Mouse (Mus musculus): ENCODE measurements around the gene Cxxc4. TPM values are rescaled to one million over a fixed set of nuclear protein-coding genes. Genes with fewer than 3 reads are reported as not detected.
"Not testable (repeated sequence)": the region's sequence is repeated elsewhere in the genome, so short reads cannot be mapped to it uniquely, and the experiment has no call there.

Gene Cxxc4
- polyA plus RNA-seq, 2 experiments: 0.06 to 0.09 TPM

- no peaks in the 10 kb centered on the region for H3K36me3 ChIP-seq (replicated peaks; ENCODE audit: control insufficient read depth, insufficient read depth, low read depth)
- ATAC-seq (ENCODE audit: insufficient read depth): no peak
- 50% methylated on average over 6 of the region's 6 CpGs for WGBS (ENCODE audit: insufficient replicate concordance)
Observed at GRCm38 (mm10) chr3:134210950-134211349, 25.3 kb upstream of the Cxxc4 start.

GRCm38 (mm10) chr3:134219881-134220280 is 16.4 kb upstream of the Cxxc4 start:
- H3K4me3 ChIP-seq (ENCODE audit: insufficient read depth in 1 of 2, low read depth in 2 of 2, low read length in 2 of 2); H3K27ac ChIP-seq; DNase-seq (ENCODE audit: low read depth in 3 of 3, low spot score in 3 of 3); H3K36me3 ChIP-seq (replicated peaks; ENCODE audit: control insufficient read depth, insufficient read depth, low read depth); H3K4me1 ChIP-seq (replicated peaks; ENCODE audit: control insufficient read depth in 2 of 2, insufficient read depth in 2 of 2, low read length in 1 of 2); H3K9me3 ChIP-seq (ENCODE audit: control insufficient read depth, low read length); H3K27me3 ChIP-seq (ENCODE audit: control insufficient read depth, insufficient read depth, low read length); H3K4me2 ChIP-seq (ENCODE audit: low read depth); H3K9ac ChIP-seq (replicated peaks): not testable (repeated sequence)
- peak; percentile 68 for ATAC-seq (ENCODE audit: insufficient read depth)

More at GRCm38 (mm10) chr3:134210950-134211349, 25.3 kb upstream of the Cxxc4 start:
- no peaks in the 10 kb centered on the region for H3K27me3 ChIP-seq (ENCODE audit: control insufficient read depth, insufficient read depth, low read length)
- TF ChIP-seq EP300 (IDR thresholded peaks at IDR 0.05; ENCODE audit: low read depth): no peak
- no peak for TF ChIP-seq CTCF (IDR thresholded peaks at IDR 0.05; ENCODE audit: low read depth)
- H3K4me2 ChIP-seq (ENCODE audit: low read depth): no peak overlapping the region
- DNase-seq (ENCODE audit: low read depth in 3 of 3, low spot score in 3 of 3): no peak
- H3K9ac ChIP-seq (replicated peaks): no peak overlapping the region
- no peak overlapping the region for H3K27ac ChIP-seq
- no peaks in the 10 kb centered on the region for H3K9me3 ChIP-seq (ENCODE audit: control insufficient read depth, low read length)
- H3K4me1 ChIP-seq (replicated peaks; ENCODE audit: control insufficient read depth in 2 of 2, insufficient read depth in 2 of 2, low read length in 1 of 2): no peaks in the 10 kb centered on the region
- H3K4me3 ChIP-seq (ENCODE audit: insufficient read depth in 1 of 2, low read depth in 2 of 2, low read length in 2 of 2): no peak overlapping the region

GRCm38 (mm10) chr3:134221002-134221401 is 15.3 kb upstream of the Cxxc4 start:
- DNase-seq (ENCODE audit: low read depth in 3 of 3, low spot score in 3 of 3) (no peak), ATAC-seq (ENCODE audit: insufficient read depth) (no peak)
- Histone ChIP-seq H3K9me3 (ENCODE audit: control insufficient read depth, low read length) (no peaks in the 10 kb centered on the region), H3K27ac (no peak overlapping the region), H3K9ac (replicated peaks) (no peak overlapping the region), H3K4me3 (ENCODE audit: insufficient read depth in 1 of 2, low read depth in 2 of 2, low read length in 2 of 2) (no peak overlapping the region), H3K4me1 (replicated peaks; ENCODE audit: control insufficient read depth in 2 of 2, insufficient read depth in 2 of 2, low read length in 1 of 2) (no peaks in the 10 kb centered on the region), H3K4me2 (ENCODE audit: low read depth) (no peak overlapping the region), H3K27me3 (ENCODE audit: control insufficient read depth, insufficient read depth, low read length) (no peaks in the 10 kb centered on the region), H3K36me3 (replicated peaks; ENCODE audit: control insufficient read depth, insufficient read depth, low read depth) (no peaks in the 10 kb centered on the region)
- TF ChIP-seq CTCF (IDR thresholded peaks at IDR 0.05; ENCODE audit: low read depth): no peak
- no peak for TF ChIP-seq EP300 (IDR thresholded peaks at IDR 0.05; ENCODE audit: low read depth)
- WGBS (ENCODE audit: insufficient replicate concordance): 9% methylated on average over 2 of the region's 2 CpGs

- no peak for ATAC-seq (ENCODE audit: insufficient read depth)
- no peaks in the 10 kb centered on the region for H3K4me1 ChIP-seq (replicated peaks; ENCODE audit: control insufficient read depth in 2 of 2, insufficient read depth in 2 of 2, low read length in 1 of 2)
- no peak for DNase-seq (ENCODE audit: low read depth in 3 of 3, low spot score in 3 of 3)
- H3K36me3 ChIP-seq (replicated peaks; ENCODE audit: control insufficient read depth, insufficient read depth, low read depth): no peaks in the 10 kb centered on the region
- no peak overlapping the region for H3K4me2 ChIP-seq (ENCODE audit: low read depth)
- no peaks in the 10 kb centered on the region for H3K9me3 ChIP-seq (ENCODE audit: control insufficient read depth, low read length)
- no peak overlapping the region for H3K27ac ChIP-seq
- TF ChIP-seq CTCF (IDR thresholded peaks at IDR 0.05; ENCODE audit: low read depth): no peak
- TF ChIP-seq EP300 (IDR thresholded peaks at IDR 0.05; ENCODE audit: low read depth): no peak
- no peak overlapping the region for H3K4me3 ChIP-seq (ENCODE audit: insufficient read depth in 1 of 2, low read depth in 2 of 2, low read length in 2 of 2)
- no peak overlapping the region for H3K9ac ChIP-seq (replicated peaks)
- 0% methylated on average over 1 of the region's 1 CpGs for WGBS (ENCODE audit: insufficient replicate concordance)
- no peaks in the 10 kb centered on the region for H3K27me3 ChIP-seq (ENCODE audit: control insufficient read depth, insufficient read depth, low read length)
Observed at GRCm38 (mm10) chr3:134222593-134222992, 13.7 kb upstream of the Cxxc4 start.

- DNase-seq (ENCODE audit: low read depth in 3 of 3, low spot score in 3 of 3): no peak
- H3K4me3 ChIP-seq (ENCODE audit: insufficient read depth in 1 of 2, low read depth in 2 of 2, low read length in 2 of 2): no peak overlapping the region
- H3K27me3 ChIP-seq (ENCODE audit: control insufficient read depth, insufficient read depth, low read length): no peaks in the 10 kb centered on the region
- no peaks in the 10 kb centered on the region for H3K36me3 ChIP-seq (replicated peaks; ENCODE audit: control insufficient read depth, insufficient read depth, low read depth)
- no peak for ATAC-seq (ENCODE audit: insufficient read depth)
- no peak overlapping the region for H3K4me2 ChIP-seq (ENCODE audit: low read depth)
- no peaks in the 10 kb centered on the region for H3K9me3 ChIP-seq (ENCODE audit: control insufficient read depth, low read length)
- no peak for TF ChIP-seq CTCF (IDR thresholded peaks at IDR 0.05; ENCODE audit: low read depth)
- TF ChIP-seq EP300 (IDR thresholded peaks at IDR 0.05; ENCODE audit: low read depth): no peak
- H3K9ac ChIP-seq (replicated peaks): no peak overlapping the region
- no peak overlapping the region for H3K27ac ChIP-seq
- 73% methylated on average over 7 of the region's 7 CpGs for WGBS (ENCODE audit: insufficient replicate concordance)
- H3K4me1 ChIP-seq (replicated peaks; ENCODE audit: control insufficient read depth in 2 of 2, insufficient read depth in 2 of 2, low read length in 1 of 2): no peaks in the 10 kb centered on the region
Observed at GRCm38 (mm10) chr3:134223956-134224355, 12.3 kb upstream of the Cxxc4 start.

- Histone ChIP-seq H3K27me3 (ENCODE audit: control insufficient read depth, insufficient read depth, low read length) (no peaks in the 10 kb centered on the region), H3K4me2 (ENCODE audit: low read depth) (no peak overlapping the region), H3K4me1 (replicated peaks; ENCODE audit: control insufficient read depth in 2 of 2, insufficient read depth in 2 of 2, low read length in 1 of 2) (no peaks in the 10 kb centered on the region), H3K9ac (replicated peaks) (no peak overlapping the region), H3K27ac (no peak overlapping the region), H3K36me3 (replicated peaks; ENCODE audit: control insufficient read depth, insufficient read depth, low read depth) (no peaks in the 10 kb centered on the region), H3K9me3 (ENCODE audit: control insufficient read depth, low read length) (no peaks in the 10 kb centered on the region), H3K4me3 (ENCODE audit: insufficient read depth in 1 of 2, low read depth in 2 of 2, low read length in 2 of 2) (no peak overlapping the region)
- WGBS (ENCODE audit: insufficient replicate concordance): 78% methylated on average over 3 of the region's 3 CpGs
- ATAC-seq (ENCODE audit: insufficient read depth) (no peak), DNase-seq (ENCODE audit: low read depth in 3 of 3, low spot score in 3 of 3) (no peak)
- no peak for TF ChIP-seq CTCF (IDR thresholded peaks at IDR 0.05; ENCODE audit: low read depth)
- TF ChIP-seq EP300 (IDR thresholded peaks at IDR 0.05; ENCODE audit: low read depth): no peak
Observed at GRCm38 (mm10) chr3:134225928-134226327, 10.4 kb upstream of the Cxxc4 start.
